Mouse (Mus musculus) small intestine, adult 2 months (tissue): ENCODE data around the gene Tnr. TPM values are rescaled to one million over a fixed set of nuclear protein-coding genes. Genes with fewer than 3 reads are reported as not detected.

Experiments
- H3K27ac ChIP-seq: fragments of 200-500 bp; 2 replicates; pipeline ENCODE4 v1.5.1; 2012; ENCODE audit warnings: low read depth, low read length, control low read depth, inconsistent platforms; ENCODE audit not compliant: insufficient read depth
- H3K27me3 ChIP-seq: fragments of 200-500 bp; 2 replicates; pipeline ENCODE4 v1.6.1; 2012; ENCODE audit warnings: mild to moderate bottlenecking, moderate library complexity, low read length, inconsistent platforms; ENCODE audit not compliant: control insufficient read depth, insufficient read depth
- H3K36me3 ChIP-seq: fragments of 200-500 bp; 2 replicates; pipeline ENCODE4 v1.6.1; 2012; ENCODE audit warnings: mild to moderate bottlenecking, low read length, control low read depth, inconsistent platforms; ENCODE audit not compliant: control insufficient read depth, insufficient read depth
- H3K4me1 ChIP-seq: fragments of 200-500 bp; 2 replicates; pipeline ENCODE4 v1.6.1; 2012; ENCODE audit warnings: low read length, inconsistent platforms, mixed read lengths; ENCODE audit not compliant: control insufficient read depth, insufficient read depth, insufficient read length
- H3K4me3 ChIP-seq: fragments of 200-500 bp; 2 replicates; pipeline ENCODE4 v1.5.1; 2012; ENCODE audit warnings: low read depth, mild to moderate bottlenecking, control low read depth, inconsistent platforms, low read length, moderate library complexity
- CTCF ChIP-seq: fragments of 200-500 bp; IDR thresholded peaks from 2 replicates; pipeline ENCODE4 v1.5.1; 2012; ENCODE audit warnings: low read depth, mild to moderate bottlenecking, control low read depth, inconsistent platforms, low read length, moderate library complexity, mixed read lengths; ENCODE audit not compliant: insufficient replicate concordance, insufficient read length; ENCODE audit errors: extremely low read depth
- POLR2A ChIP-seq: fragments of 200-500 bp; IDR thresholded peaks from 2 replicates; pipeline ENCODE4 v1.6.1; 2012; ENCODE audit warnings: low read depth, mild to moderate bottlenecking, control low read depth, inconsistent platforms, low read length, moderate library complexity
- WGBS: fragments of 180-500 bp; shearing (Covaris S2); methylation state at CpG from one replicate; pipeline ENCODE4 v1.1.7; 2018; 5-methylcytosine and 5-hydroxymethylcytosine counted together
- polyA plus RNA-seq: library from polyadenylated mRNA; depleted of rRNA; stranded (reverse); fragments of >200 nt; gene quantifications from 2 replicates; pipeline ENCODE4 v1.2.3, GENCODE M21; 2012

Gene Tnr
- polyA plus RNA-seq, 1 experiment: 0.10 TPM

GRCm38 (mm10) chr1:159678221-159678935, 154.8 kb downstream of the Tnr start:
- 67% methylated on average over 10 of the region's 10 CpGs for WGBS
- H3K27me3 ChIP-seq: no peaks in the 10 kb centered on the region
- no peaks in the 10 kb centered on the region for H3K4me1 ChIP-seq
- H3K27ac ChIP-seq: no peak overlapping the region
- TF ChIP-seq POLR2A: no peak
- H3K36me3 ChIP-seq: no peaks in the 10 kb centered on the region
- H3K4me3 ChIP-seq: no peak overlapping the region

GRCm38 (mm10) chr1:159681252-159681651, 157.7 kb downstream of the Tnr start:
- Histone ChIP-seq H3K27me3 (no peaks in the 10 kb centered on the region), H3K36me3 (no peaks in the 10 kb centered on the region), H3K4me3 (no peak overlapping the region), H3K27ac (no peak overlapping the region), H3K4me1 (no peaks in the 10 kb centered on the region)
- 72% methylated on average over 2 of the region's 2 CpGs for WGBS
- no peak for TF ChIP-seq CTCF
- TF ChIP-seq POLR2A: no peak

GRCm38 (mm10) chr1:159686476-159687231, 163.1 kb downstream of the Tnr start:
- 8% methylated on average over 9 of the region's 9 CpGs for WGBS
- no peaks in the 10 kb centered on the region for H3K27me3 ChIP-seq

GRCm38 (mm10) chr1:159696717-159697116, 173.1 kb downstream of the Tnr start:
- TF ChIP-seq POLR2A (no peak), CTCF (no peak)
- H3K27ac ChIP-seq: no peak overlapping the region
- WGBS: 61% methylated on average over 4 of the region's 4 CpGs

More at GRCm38 (mm10) chr1:159686476-159687231, 163.1 kb downstream of the Tnr start:
- Histone ChIP-seq H3K27ac (no peak overlapping the region), H3K36me3 (no peaks in the 10 kb centered on the region), H3K4me1 (no peaks in the 10 kb centered on the region), H3K4me3 (no peak overlapping the region)
- no peak for TF ChIP-seq CTCF
- no peak for TF ChIP-seq POLR2A

GRCm38 (mm10) chr1:159702038-159702437, 178.5 kb downstream of the Tnr start:
- H3K4me1 ChIP-seq: no peaks in the 10 kb centered on the region
- no peaks in the 10 kb centered on the region for H3K36me3 ChIP-seq
- TF ChIP-seq POLR2A: no peak
- no peak for TF ChIP-seq CTCF
- H3K27me3 ChIP-seq: no peaks in the 10 kb centered on the region
- H3K27ac ChIP-seq: no peak overlapping the region
- WGBS: 0% methylated on average over 1 of the region's 9 CpGs
- H3K4me3 ChIP-seq: no peak overlapping the region

More at GRCm38 (mm10) chr1:159696717-159697116, 173.1 kb downstream of the Tnr start:
- no peaks in the 10 kb centered on the region for H3K4me1 ChIP-seq
- no peak overlapping the region for H3K4me3 ChIP-seq
- H3K36me3 ChIP-seq: no peaks in the 10 kb centered on the region
- no peaks in the 10 kb centered on the region for H3K27me3 ChIP-seq

GRCm38 (mm10) chr1:159704925-159705324, 181.4 kb downstream of the Tnr start:
- no peaks in the 10 kb centered on the region for H3K27me3 ChIP-seq

GRCm38 (mm10) chr1:159716301-159716700, 192.7 kb downstream of the Tnr start:
- no peak overlapping the region for H3K27ac ChIP-seq
- H3K36me3 ChIP-seq: no peaks in the 10 kb centered on the region
- 76% methylated on average over 1 of the region's 1 CpGs for WGBS
- H3K4me1 ChIP-seq: no peaks in the 10 kb centered on the region
- no peak for TF ChIP-seq POLR2A
- TF ChIP-seq CTCF: no peak
- no peak overlapping the region for H3K4me3 ChIP-seq
- H3K27me3 ChIP-seq: no peaks in the 10 kb centered on the region

More at GRCm38 (mm10) chr1:159704925-159705324, 181.4 kb downstream of the Tnr start:
- Histone ChIP-seq H3K4me3 (no peak overlapping the region), H3K36me3 (no peaks in the 10 kb centered on the region), H3K27ac (no peak overlapping the region), H3K4me1 (no peaks in the 10 kb centered on the region)
- TF ChIP-seq POLR2A (no peak), CTCF (no peak)
- WGBS: 87% methylated on average over 3 of the region's 3 CpGs
